Mouse (Mus musculus) thymus, adult 2 months (tissue): Measurements from ENCODE around the gene Vps53.

Experiments
- CTCF ChIP-seq: fragments of 200-500 bp; IDR thresholded peaks from 2 replicates; pipeline ENCODE4 v1.5.1; 2012; ENCODE audit warnings: mild to moderate bottlenecking, control low read depth, low read length, moderate library complexity, borderline replicate concordance; ENCODE audit not compliant: control insufficient read depth, poor library complexity, insufficient read depth; ENCODE audit errors: extremely low read depth
- POLR2A ChIP-seq: fragments of 200-500 bp; IDR thresholded peaks from 2 replicates; pipeline ENCODE4 v1.6.1; 2012; ENCODE audit warnings: mild to moderate bottlenecking, low read length, control low read depth, moderate library complexity; ENCODE audit not compliant: control insufficient read depth, poor library complexity, insufficient read depth; ENCODE audit errors: extremely low read depth

- TF ChIP-seq CTCF (no peak), POLR2A (no peak)
These were observed 58.4 kb downstream of the Vps53 start for GRCm38 (mm10) chr11:76121086-76121485.
